Mouse (Mus musculus): Measurements from ENCODE around the gene Ppp1r13l.

The Ppp1r13l gene

GRCm38 (mm10) chr7:19420821-19421636 is 61.5 kb downstream of the Ppp1r13l start:
- peak; percentile 79 for DNase-seq

- no peak for DNase-seq
These were observed 63.5 kb downstream of the Ppp1r13l start for GRCm38 (mm10) chr7:19423083-19423482.

- no peak for DNase-seq
These were observed 64.5 kb downstream of the Ppp1r13l start for GRCm38 (mm10) chr7:19424051-19424450.

GRCm38 (mm10) chr7:19426349-19426748 is 66.8 kb downstream of the Ppp1r13l start:
- DNase-seq: no peak

GRCm38 (mm10) chr7:19426888-19427287 is 67.3 kb downstream of the Ppp1r13l start:
- DNase-seq: no peak
